Mouse (Mus musculus): ENCODE results near the gene Cyba. TPM values are rescaled to one million over a fixed set of nuclear protein-coding genes. Genes with fewer than 3 reads are reported as not detected.

Gene Cyba
- polyA plus RNA-seq, 1 experiment from 2014 or later: 42.6 TPM

GRCm38 (mm10) chr8:122443262-122444006 is 10.7 kb upstream of the Cyba start, which contains the start of gene Mvd:
Gene Mvd, minus strand, starts transcription at chr8:122443422.
- peak within 1 kb of the TSS; percentile 81 for H3K9ac ChIP-seq
- H3K27ac ChIP-seq: peak within 1 kb of the TSS; percentile 99
- H3K36me3 ChIP-seq (replicated peaks): peaks cover 15% of the 10 kb centered on the region
- peak within 1 kb of the TSS; percentile 93 for H3K4me2 ChIP-seq
- H3K9me3 ChIP-seq: no peaks in the 10 kb centered on the region
- 0 out of 2 replicates have a peak, but pooled peaks cover 11% of the 10 kb centered on the region for H3K27me3 ChIP-seq
- peaks cover 31% of the 10 kb centered on the region for H3K4me1 ChIP-seq
- peak; percentile 98 for ATAC-seq (ENCODE audit: low FRiP score)
- peak within 1 kb of the TSS; percentile 63 for H3K4me3 ChIP-seq (replicated peaks)
- WGBS: under 1% methylated on average over 47 of the region's 47 CpGs

DNA sequence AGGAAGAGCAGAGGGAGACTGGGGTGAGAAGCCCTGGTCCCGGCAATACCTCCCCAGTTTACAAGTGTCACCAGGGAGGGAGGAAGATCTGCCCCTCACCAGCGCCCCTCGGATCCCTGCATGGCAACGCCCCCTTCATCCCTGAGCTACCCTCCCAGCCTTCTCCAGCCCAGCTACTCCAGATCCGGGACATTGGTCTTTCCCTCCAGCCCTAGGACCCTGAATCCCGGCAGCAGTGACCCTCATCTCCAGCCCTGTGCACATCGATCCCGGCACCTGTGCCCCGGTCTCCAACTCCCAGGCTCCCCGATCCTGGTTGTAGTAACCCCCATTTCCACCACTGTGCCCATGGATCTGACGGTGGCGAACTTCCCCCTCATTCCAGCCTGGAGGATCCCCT is 10.1 kb upstream of the Cyba start:
- Histone ChIP-seq H3K27ac (peak overlapping the region; percentile 79), H3K27me3 (0 out of 2 replicates have a peak, but pooled peaks cover 9% of the 10 kb centered on the region), H3K36me3 (replicated peaks) (peaks cover 22% of the 10 kb centered on the region), H3K9me3 (no peaks in the 10 kb centered on the region), H3K4me3 (replicated peaks) (peak overlapping the region; percentile 63), H3K9ac (peak overlapping the region; percentile 72), H3K4me2 (peak overlapping the region; percentile 93), H3K4me1 (peaks cover 31% of the 10 kb centered on the region)
- ATAC-seq (ENCODE audit: low FRiP score): peak; percentile 25
- WGBS: under 1% methylated on average over 12 of the region's 12 CpGs

DNA sequence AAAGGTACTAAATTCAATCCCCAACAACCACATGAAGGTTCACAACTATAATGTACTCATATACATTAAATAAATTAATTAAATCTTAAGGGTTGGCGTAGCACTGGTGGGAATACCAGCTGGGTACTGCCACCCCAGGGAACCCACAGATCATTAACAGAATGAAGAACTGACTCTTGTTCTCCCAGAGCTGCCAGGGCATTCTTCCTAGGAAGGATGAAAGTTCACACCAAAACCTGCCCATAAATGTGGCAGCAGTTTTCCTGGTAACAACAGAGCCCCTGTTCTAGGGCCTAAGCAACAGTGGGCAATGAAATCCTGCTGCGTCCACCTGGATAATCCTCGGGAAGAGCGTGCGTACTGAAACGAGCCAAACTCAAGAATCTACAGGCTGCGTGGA is 9.6 kb upstream of the Cyba start:
- Histone ChIP-seq H3K9me3 (no peaks in the 10 kb centered on the region), H3K27me3 (0 out of 2 replicates have a peak, but pooled peaks cover 6% of the 10 kb centered on the region), H3K4me1 (peaks cover 31% of the 10 kb centered on the region), H3K36me3 (replicated peaks) (peaks cover 26% of the 10 kb centered on the region), H3K4me3 (replicated peaks) (peak overlapping the region; percentile 63), H3K4me2 (peak overlapping the region; percentile 93), H3K9ac (peak overlapping the region; percentile 72), H3K27ac (peak overlapping the region; percentile 79)
- no peak for ATAC-seq (ENCODE audit: low FRiP score)
- 20% methylated on average over 7 of the region's 7 CpGs for WGBS

DNA sequence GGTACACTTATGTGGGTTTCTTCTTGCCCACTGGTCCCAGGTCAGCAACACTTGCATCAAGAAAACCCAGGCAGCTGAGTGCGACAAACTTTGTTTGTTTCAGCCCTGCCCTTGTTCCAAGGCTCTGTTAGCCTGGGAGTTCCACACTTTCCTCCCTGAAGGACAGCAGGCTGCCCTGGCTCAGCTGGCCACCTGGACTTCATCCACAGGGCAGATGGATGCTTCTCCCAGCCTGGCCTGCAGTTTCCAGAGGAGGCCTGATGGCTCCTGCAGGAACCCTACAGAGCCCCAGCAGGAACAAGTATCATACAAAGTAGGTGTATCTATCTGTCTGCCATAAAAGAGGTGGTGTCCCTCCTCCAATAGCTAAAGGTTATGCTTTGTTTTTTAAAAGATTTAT is 8.6 kb upstream of the Cyba start:
- H3K4me2 ChIP-seq: no peak overlapping the region
- no peaks in the 10 kb centered on the region for H3K27me3 ChIP-seq
- no peaks in the 10 kb centered on the region for H3K9me3 ChIP-seq
- ATAC-seq (ENCODE audit: low FRiP score): no peak
- no peak overlapping the region for H3K9ac ChIP-seq
- H3K4me1 ChIP-seq: peaks cover 31% of the 10 kb centered on the region
- 100% methylated on average over 1 of the region's 1 CpGs for WGBS
- H3K4me3 ChIP-seq (replicated peaks): no peak overlapping the region
- H3K27ac ChIP-seq: no peak overlapping the region
- H3K36me3 ChIP-seq (replicated peaks): peaks cover 37% of the 10 kb centered on the region

DNA sequence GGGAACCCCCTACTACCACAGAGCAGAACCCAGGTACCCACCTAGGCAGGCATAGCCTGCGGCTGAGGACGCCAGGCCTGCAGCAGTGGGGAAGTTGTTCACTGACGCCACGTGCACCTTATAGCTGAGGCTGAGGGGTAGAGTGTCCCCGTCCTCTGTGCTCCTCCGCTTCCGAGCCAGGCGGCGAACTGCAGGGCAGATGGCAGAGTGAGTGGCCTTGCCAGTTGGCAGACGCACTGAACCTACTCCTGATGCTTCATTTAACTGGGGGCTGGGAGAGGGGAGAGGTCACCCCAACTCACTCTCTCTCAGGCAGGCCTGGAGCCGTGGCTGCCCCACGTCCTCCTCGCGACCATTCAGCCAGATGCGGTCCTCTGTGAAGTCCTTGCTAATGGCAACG is 6.6 kb upstream of the Cyba start:
- ATAC-seq (ENCODE audit: low FRiP score): no peak
- WGBS: 96% methylated on average over 16 of the region's 16 CpGs
- no peak overlapping the region for H3K27ac ChIP-seq
- peaks cover 4% of the 10 kb centered on the region; the same call in 1 of the 2 replicates for H3K9me3 ChIP-seq
- H3K36me3 ChIP-seq (replicated peaks): peaks cover 54% of the 10 kb centered on the region
- H3K9ac ChIP-seq: no peak overlapping the region
- no peak overlapping the region for H3K4me2 ChIP-seq
- H3K4me3 ChIP-seq (replicated peaks): no peak overlapping the region
- peaks cover 13% of the 10 kb centered on the region for H3K4me1 ChIP-seq
- no peaks in the 10 kb centered on the region for H3K27me3 ChIP-seq

DNA sequence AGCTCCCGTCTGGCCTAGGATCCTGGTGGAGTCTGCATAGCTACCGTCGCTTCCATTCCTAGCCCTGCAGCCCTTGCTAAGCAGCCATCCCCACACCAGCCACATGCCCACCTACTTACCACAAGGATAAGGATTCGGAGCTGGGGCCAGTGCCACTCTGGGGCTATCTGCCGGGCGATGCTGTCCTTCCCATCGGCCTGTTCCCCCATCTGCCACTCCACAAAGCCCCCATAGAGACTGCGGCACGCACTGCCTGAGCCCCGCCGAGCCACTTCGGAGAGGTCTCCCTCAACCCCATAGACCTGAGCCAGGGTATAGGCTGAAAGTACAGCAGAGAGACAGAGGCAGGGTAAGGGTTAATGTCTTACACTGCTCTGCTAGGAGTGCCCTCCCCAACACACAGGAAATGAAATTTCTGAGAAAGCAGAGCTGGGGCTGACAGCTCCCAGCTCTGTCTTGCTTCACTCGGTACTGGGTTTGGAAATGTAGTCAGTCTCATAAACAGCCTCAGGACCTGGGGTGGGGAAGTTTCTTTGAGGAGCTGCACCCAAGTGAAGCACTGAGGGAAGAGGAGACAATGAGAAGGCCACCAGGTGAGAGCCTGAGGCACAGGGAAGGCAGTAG is 5.1 kb upstream of the Cyba start:
- Histone ChIP-seq H3K4me3 (replicated peaks) (no peak overlapping the region), H3K36me3 (replicated peaks) (peaks cover 62% of the 10 kb centered on the region), H3K9ac (no peak overlapping the region), H3K27ac (0 out of 2 replicates have a peak overlapping the region, but pooled peaks have one; percentile 5), H3K4me2 (no peak overlapping the region), H3K4me1 (peaks cover 16% of the 10 kb centered on the region), H3K27me3 (peaks cover 1% of the 10 kb centered on the region; the same call in 1 of the 2 replicates), H3K9me3 (peaks cover 4% of the 10 kb centered on the region; the same call in 1 of the 2 replicates)
- 93% methylated on average over 13 of the region's 13 CpGs for WGBS
- no peak for ATAC-seq (ENCODE audit: low FRiP score)

- H3K4me3 ChIP-seq (replicated peaks): no peak overlapping the region
- no peak overlapping the region for H3K27ac ChIP-seq
- peaks cover 11% of the 10 kb centered on the region; the same call in 1 of the 2 replicates for H3K27me3 ChIP-seq
- WGBS: 93% methylated on average over 20 of the region's 20 CpGs
- peaks cover 17% of the 10 kb centered on the region for H3K4me1 ChIP-seq
- peaks cover 62% of the 10 kb centered on the region for H3K36me3 ChIP-seq (replicated peaks)
- no peak overlapping the region for H3K9ac ChIP-seq
- ATAC-seq (ENCODE audit: low FRiP score): no peak
- H3K4me2 ChIP-seq: no peak overlapping the region
- H3K9me3 ChIP-seq: peaks cover 4% of the 10 kb centered on the region; the same call in 1 of the 2 replicates
These were observed 3.9 kb upstream of the Cyba start for GRCm38 (mm10) chr8:122436586-122437125.

DNA sequence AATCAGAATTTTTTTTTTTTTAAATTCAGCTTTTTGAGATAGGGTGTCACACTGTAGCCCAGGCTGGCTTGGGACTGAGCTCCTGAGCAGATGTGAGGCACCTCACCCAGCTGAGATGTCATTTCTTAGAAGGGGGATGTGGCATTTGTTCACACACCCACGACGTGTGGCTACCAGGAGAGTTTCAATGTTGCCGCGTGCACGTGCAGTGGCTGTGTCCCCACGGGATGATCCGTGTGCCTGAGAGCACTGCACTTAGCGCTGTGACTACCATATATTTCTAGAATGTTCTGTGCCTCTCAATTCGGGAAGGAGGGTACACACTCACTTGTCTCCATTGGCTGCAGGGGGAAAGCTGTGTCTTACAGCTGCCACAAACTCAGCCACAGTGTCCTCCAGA is 3.4 kb upstream of the Cyba start:
- 96% methylated on average over 9 of the region's 9 CpGs for WGBS
- Histone ChIP-seq H3K9me3 (peaks cover 4% of the 10 kb centered on the region; the same call in 1 of the 2 replicates), H3K36me3 (replicated peaks) (peaks cover 62% of the 10 kb centered on the region), H3K4me1 (peaks cover 18% of the 10 kb centered on the region), H3K27me3 (peaks cover 13% of the 10 kb centered on the region; the same call in 1 of the 2 replicates), H3K9ac (no peak overlapping the region), H3K4me2 (no peak overlapping the region), H3K4me3 (replicated peaks) (no peak overlapping the region), H3K27ac (no peak overlapping the region)
- no peak for ATAC-seq (ENCODE audit: low FRiP score)

GRCm38 (mm10) chr8:122435375-122435774 is 2.6 kb upstream of the Cyba start:
- no peak overlapping the region for H3K4me3 ChIP-seq (replicated peaks)
- no peak overlapping the region for H3K27ac ChIP-seq
- H3K4me1 ChIP-seq: peaks cover 18% of the 10 kb centered on the region
- no peak overlapping the region for H3K4me2 ChIP-seq
- WGBS: 89% methylated on average over 6 of the region's 6 CpGs
- H3K9ac ChIP-seq: no peak overlapping the region
- peaks cover 4% of the 10 kb centered on the region; the same call in 1 of the 2 replicates for H3K9me3 ChIP-seq
- ATAC-seq (ENCODE audit: low FRiP score): no peak
- peaks cover 62% of the 10 kb centered on the region for H3K36me3 ChIP-seq (replicated peaks)
- H3K27me3 ChIP-seq: peaks cover 13% of the 10 kb centered on the region; the same call in 1 of the 2 replicates

DNA sequence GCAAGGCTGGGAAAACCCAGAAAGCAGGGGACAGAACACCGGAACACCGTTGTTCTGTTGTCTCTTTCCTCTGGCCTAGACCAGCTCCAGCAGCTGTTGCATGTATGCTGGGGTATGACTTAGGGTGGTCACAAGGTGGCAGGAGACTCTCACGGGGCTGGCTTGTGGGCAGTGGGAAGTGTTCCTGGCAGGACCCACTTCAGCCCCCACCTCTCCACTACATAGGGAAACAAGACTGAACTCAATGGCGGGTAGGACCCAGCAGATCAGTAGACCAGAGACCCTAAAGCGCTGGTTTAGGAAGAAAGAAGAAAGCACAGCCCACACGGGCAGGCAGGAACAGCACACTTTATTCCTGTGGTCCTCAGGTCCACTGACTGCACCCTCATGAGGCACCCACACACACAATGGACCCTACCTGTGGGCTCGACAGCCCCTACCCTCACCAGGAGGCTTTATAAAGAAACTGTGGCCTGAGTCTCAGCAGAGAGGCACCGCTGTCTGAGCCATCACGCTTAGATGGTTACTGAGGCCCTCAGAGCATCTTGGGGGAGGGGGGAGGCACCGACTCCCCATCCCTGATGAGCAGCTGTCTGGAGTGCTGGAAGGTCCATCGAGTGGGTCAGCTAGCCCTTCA is 657 bp upstream of the Cyba start:
- peak overlapping the region; percentile 76 for H3K4me2 ChIP-seq
- peaks cover 4% of the 10 kb centered on the region; the same call in 1 of the 2 replicates for H3K9me3 ChIP-seq
- 74% methylated on average over 11 of the region's 11 CpGs for WGBS
- peaks cover 13% of the 10 kb centered on the region; the same call in 1 of the 2 replicates for H3K27me3 ChIP-seq
- ATAC-seq (ENCODE audit: low FRiP score): no peak; the same call in 1 of the 2 replicates
- peaks cover 18% of the 10 kb centered on the region for H3K4me1 ChIP-seq
- no peak overlapping the region for H3K4me3 ChIP-seq (replicated peaks)
- no peak overlapping the region for H3K27ac ChIP-seq
- peak overlapping the region; percentile 64; the same call in 1 of the 2 replicates for H3K9ac ChIP-seq
- peaks cover 47% of the 10 kb centered on the region for H3K36me3 ChIP-seq (replicated peaks)

DNA sequence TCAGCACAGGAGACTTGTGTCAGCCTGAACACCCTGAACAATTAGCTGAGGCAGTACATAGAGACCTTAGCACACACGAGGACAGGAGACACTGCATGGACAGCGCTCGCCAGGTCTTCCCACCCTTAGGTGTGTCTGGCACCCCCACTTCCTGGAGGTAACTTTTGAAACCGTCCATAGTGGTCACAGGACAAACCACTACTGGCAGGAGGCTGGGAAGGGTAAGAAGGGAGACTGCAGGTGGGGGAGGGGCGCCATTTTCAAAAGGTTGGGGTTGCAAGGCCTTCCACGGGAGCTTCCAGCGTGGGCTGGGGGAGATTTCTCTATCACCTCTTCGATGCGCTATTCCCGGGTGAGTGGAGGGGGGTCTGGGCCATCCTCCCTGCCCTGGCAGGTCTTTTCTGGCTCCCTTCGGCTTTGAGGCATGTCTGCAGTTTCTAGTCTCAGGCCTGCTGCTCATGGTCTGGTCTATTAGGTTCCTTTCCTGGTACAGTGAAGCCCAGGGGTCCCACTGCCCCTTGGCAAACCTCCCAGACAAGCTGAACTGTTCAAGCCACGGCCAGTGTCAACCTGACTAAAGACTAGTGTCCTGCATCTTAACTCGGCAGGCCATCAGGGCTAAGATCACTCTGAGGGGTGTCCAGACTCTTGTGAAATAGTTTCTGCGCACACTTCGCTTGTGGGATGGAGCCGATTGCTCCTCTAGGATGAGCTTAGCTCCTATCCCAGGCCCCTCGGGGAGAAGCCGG is 862 bp downstream of the Cyba start:
- WGBS: 38% methylated on average over 18 of the region's 18 CpGs
- Histone ChIP-seq H3K9ac (peak overlapping the region; percentile 64), H3K27me3 (peaks cover 13% of the 10 kb centered on the region; the same call in 1 of the 2 replicates), H3K36me3 (replicated peaks) (peaks cover 31% of the 10 kb centered on the region), H3K4me1 (peaks cover 18% of the 10 kb centered on the region), H3K4me2 (peak overlapping the region; percentile 76), H3K4me3 (replicated peaks) (peak overlapping the region; percentile 42), H3K27ac (no peak overlapping the region), H3K9me3 (peaks cover 4% of the 10 kb centered on the region; the same call in 1 of the 2 replicates)
- no peak for ATAC-seq (ENCODE audit: low FRiP score)
